Mouse (Mus musculus) frontal cortex, postnatal 25 days (tissue): ENCODE data around the gene Krtap1-4.
A peak's percentile ranks its signal among the peaks of the same experiment; 100 is the strongest.
"Not testable (repeated sequence)": the region's sequence is repeated elsewhere in the genome, so short reads cannot be mapped to it uniquely, and the experiment has no call there.

Source experiments
- DNase-seq, 2 experiments: peaks; one replicate each; pipeline ENCODE4 v3.0.0; 2022; ENCODE audit warnings: low spot score in 2 of 2

Gene Krtap1-4

DNA sequence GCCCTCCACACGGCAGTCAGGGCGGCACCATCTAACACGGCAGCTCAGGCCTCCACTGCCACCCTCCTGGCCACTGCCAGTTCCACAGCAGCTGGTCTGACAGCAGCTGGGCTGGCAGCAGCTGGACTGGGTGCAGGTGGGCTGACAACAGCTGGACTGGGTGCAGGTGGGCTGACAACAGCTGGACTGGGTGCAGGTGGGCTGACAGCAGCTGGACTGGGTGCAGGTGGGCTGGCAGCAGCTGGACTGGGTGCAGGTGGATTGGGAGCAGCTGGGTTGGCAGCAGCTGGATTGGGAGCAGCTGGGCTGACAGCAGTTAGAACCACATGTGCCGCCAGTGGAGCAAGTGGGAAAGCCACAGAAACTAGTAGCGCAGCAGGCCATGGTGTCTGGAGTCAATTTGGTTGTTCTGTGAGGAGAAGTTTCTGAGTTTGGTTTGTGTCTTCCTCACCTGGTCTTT, at the start of gene Krtap1-4:
Krtap1-4 (minus strand) TSS at position 410 of the 460 bp plus-strand sequence.
- no peak for DNase-seq

DNA sequence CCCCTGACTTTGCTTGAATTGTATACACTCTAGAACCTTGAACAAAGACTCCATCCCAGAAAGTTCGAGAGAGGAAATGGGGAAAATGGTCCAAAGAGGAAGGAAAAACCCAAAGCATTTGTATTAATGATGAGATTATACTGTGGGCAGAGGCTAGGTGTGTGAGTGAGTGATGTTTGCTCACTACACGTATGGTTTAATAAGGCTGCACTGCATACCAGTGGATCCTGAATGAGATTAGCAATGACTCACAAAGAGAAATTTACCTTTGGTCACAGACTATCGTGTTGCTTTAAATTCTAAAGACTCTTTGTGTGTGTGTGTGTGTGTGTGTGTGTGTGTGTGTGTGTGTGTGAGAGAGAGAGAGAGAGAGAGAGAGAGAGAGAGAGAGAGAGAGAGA, 47.4 kb upstream of the Krtap1-4 start:
- DNase-seq = no peak

DNA sequence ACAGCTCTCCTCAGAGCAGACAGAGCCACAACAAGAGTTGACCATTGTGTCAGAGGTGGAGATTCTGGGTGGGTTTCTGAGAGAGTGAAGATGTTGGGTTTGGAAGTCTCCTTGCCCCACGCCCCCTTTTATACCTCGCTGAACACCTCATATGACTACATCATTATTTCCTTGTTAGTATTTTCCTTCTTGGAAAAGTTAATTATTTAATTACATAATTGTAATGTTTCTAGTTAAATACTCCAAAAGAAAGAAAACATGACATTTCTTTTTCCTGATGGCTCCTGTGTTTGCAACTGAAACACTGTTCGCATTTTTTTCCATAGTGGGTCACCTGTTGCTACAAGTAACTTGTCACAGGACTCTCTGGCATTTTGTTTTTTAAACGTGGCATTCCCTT, 44.7 kb upstream of the Krtap1-4 start, which contains the start of gene Krtap4-1:
Krtap4-1 (minus strand) TSS at position 101 of the 400 bp plus-strand sequence.
- no peak for DNase-seq

DNA sequence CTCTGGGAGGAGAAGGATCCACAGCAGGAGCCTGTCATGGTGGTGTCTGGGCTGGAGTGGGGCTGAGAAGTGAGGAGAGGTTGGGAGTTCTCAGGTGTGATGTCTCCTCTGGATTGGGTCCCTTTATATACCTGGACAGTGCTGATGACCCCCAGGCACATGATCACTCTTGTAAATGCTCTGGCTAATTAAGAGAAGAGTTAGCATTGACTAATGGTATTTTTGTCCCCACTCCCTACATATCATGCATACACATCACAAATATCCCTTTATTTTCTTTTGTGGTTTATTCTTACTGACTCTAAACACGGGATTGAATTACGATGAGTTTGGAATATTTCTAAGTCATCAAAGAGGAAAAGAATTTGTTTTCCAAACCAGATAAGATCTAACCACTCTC, 36.9 kb upstream of the Krtap1-4 start, which contains the start of gene Gm11562:
Gm11562 (minus strand) TSS at position 101 of the 400 bp plus-strand sequence.
- DNase-seq = no peak

DNA sequence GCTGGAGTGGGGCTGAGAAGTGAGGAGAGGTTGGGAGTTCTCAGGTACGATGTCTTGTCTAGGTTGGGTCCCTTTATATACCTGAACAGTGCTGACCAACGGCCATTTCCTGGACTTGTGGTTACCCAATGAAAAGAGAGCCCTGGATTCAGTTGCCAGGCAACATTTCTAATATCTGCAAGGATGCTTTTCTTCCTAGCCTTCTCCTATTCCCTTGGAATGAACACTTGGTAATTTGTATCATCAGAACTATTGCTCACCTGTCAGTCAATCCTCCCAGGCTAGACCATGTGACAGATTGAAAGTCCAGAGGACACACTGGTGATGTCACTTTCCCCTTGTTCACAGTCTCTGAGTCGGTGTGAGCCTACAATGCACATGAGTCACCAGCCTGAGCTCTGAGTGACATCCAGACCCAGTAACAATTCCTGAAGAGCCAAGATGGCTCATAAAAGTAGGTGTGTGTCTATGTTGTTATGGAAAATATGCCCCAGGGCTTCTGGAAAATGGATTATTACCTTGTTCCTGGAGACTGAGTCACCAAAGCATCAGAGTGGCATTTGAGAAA, 31.4 kb upstream of the Krtap1-4 start, which contains the start of gene Krtap2-4:
Krtap2-4 (minus strand) TSS at position 51 of the 568 bp plus-strand sequence.
- no peak for DNase-seq

DNA sequence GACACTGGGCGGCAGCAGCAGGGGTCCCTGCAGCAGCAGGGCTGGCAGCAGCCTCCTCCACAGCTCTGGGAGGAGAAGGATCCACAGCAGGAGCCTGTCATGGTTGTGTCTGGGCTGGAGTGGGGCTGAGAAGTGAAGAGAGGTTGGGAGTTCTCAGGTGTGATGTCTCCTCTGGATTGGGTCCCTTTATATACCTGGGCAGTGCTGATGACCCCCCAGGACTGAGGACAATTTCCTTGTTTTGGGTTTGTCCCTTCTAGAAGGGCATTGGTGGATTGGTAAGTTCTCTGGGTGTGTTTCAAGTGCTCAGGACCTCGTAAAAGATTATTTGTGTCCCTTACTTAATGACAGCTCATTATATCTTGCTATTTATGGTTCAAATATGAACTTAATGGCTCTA, 26.6 kb upstream of the Krtap1-4 start, which contains the start of gene Gm11937:
Gm11937 (minus strand) TSS at position 101 of the 400 bp plus-strand sequence.
- not testable (repeated sequence) for DNase-seq

DNA sequence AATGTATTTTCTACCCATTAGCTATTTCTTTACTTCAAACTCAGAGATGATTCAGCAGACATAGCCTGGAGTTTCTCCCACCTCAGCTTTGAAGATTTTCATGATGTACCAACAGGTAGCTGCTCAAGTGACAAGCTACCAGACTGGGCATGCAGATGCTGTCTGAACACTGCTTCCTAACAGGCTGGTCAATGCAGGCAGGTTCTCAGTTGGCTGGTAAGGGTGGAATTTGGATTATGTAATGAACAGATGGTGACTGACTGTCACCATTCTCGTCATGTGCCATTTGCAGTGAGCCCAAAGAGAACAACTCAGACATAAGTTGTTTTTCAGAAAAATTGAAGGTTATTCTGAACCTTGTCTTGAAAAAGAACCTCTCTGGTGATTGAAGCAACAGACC, 25.7 kb upstream of the Krtap1-4 start:
- DNase-seq = no peak

DNA sequence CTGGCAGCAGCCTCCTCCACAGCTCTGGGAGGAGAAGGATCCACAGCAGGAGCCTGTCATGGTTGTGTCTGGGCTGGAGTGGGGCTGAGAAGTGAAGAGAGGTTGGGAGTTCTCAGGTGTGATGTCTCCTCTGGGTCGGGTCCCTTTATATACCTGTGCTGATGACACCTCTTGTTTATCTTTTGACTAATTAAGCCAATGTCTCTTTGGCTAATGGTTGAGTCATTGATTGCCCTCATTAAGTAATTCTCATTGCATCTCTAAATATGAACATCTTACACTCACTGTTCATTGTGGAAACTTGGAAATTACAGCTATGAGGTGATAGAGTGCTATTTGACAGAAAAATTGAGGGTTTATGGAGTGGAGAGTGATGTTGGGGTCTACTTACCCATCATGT, 19.8 kb upstream of the Krtap1-4 start, which contains the start of gene Gm11938:
Gm11938 (minus strand) TSS at position 101 of the 400 bp plus-strand sequence.
- DNase-seq = not testable (repeated sequence)

DNA sequence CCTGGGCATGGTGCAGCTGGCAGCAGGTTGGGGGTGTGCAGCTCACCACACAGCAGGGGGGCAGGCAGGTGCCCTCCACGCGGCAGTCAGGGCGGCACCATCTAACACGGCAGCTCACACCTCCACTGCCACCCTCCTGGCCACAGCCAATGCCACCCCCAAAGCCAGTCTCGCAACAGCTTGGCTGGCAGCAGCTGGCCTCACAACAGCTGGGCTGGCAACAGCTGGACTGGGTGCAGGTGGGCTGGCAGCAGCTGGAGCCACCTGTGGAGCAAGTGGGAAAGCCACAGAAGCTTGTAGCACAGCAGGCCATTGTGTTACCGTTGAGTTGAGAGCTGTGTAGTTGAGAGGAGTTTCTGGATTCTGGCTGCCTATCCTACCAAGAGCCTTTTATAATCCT, 14.3 kb upstream of the Krtap1-4 start, which contains the start of gene Krtap9-3:
Krtap9-3 (minus strand) TSS at position 364 of the 400 bp plus-strand sequence.
- not testable (repeated sequence) for DNase-seq

DNA sequence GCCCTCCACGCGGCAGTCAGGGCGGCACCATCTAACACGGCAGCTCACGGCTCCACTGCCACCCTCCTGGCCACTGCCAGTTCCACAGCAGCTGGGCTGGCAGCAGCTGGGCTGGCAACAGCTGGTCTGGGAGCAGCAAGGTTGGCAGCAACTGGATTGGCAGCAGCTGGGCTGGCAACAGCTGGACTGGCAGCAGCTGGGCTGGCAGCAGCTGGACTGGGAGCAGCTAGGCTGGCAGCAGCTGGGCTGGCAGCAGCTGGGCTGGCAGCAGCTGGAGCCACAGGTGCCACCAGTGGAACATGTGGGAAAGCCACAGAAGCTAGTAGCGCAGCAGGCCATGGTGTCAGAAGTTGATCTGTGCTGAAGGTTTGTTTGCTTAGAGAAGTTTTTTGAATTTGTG, 7.5 kb upstream of the Krtap1-4 start, which contains the start of gene Krtap1-3:
Krtap1-3 (minus strand) TSS at position 359 of the 400 bp plus-strand sequence.
- DNase-seq = no peak

DNA sequence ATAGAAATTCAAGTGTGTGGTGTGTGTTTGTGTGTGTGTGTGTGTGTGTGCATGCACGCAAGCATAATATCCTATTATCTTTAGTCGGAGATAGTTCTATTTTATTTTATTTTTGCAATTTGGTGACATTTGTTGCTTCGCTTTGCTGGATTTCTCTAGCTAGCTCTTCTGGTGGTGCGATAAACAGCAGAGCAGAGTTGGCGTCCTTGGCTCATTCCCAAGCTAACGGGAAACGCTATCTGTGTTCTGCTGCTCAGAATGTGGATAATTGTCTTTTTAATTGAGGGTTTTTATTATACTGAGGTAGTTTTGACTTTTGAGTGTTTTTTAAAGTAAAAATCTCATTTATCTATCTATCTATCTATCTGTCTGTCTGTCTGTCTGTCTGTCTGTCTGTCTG, 1.6 kb upstream of the Krtap1-4 start:
- DNase-seq = no peak

DNA sequence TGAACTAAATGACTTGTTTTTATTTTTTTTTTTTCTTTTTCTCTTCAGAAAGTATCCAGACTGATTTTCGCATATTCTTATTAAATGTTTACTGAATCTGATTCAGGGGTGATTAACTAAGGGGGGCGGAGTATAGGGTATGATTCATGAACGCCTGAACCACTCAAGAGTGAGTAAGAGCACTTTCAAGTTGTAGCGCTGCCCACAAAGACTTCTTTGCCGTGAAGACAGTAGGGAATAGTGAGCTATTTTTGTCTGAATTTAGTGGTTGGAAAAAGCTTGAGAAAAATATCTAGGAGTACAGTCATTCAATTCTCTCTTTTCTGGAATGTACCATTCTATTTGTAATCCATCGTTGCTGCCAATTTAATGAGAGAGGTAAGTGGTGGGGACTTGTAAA, 1.9 kb downstream of the Krtap1-4 start:
- DNase-seq = no peak

DNA sequence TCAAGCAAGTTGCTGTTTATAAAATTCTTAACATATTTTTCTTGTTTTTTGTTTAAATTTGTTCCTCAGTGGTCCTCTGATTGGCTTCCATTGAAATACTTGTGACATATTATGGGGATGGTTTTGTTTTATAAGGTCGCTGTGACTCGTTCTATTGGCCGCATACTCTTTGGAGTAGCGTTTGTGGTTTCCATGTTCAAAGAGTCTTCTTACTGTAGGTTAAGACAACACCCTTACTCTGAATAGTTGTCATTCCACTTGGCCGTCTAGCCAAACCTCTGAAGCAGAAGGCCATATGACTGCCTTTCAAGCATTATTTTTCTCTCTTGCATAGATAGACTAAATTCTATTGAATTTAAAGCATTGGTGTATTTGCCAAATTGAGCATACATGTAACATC, 2.4 kb downstream of the Krtap1-4 start:
- no peak for DNase-seq

DNA sequence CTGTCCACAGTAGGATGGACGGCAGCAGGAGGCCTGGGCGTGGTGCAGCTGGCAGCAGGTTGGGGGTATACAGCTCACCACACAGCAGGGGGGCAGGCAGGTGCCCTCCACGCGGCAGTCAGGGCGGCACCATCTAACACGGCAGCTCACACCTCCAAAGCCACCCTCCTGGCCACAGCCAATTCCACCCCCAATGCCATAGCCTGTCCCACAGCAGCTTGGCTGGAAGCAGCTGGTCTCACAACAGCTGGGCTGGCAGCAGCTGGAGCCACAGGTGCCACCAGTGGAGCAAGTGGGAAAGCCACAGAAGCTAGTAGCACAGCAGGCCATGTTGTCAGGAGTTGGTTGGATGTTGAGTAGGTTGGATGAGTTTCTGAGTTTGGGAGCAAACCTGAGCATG, 2.8 kb downstream of the Krtap1-4 start, which contains the start of gene Krtap1-5:
Krtap1-5 (minus strand) TSS at position 381 of the 400 bp plus-strand sequence.
- no peak for DNase-seq

DNA sequence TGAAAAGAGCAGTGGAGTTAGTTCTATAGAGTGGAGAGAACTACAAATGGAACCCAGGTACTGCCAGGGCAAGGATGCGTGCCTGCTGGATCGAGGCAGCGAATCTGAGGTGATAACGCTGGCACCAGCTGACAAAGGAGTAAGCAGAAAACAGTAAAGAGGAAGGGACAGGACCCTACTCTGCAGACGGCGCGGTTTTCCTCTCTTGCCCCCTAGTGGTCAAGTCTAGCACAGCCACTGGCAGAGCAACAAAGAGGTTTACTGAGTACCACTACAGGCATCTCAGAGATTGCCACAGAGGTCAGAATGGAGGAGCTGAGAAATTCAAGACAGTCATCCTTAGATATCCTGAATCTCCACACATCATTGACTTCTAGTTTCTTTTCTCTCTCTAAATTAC, 9.3 kb downstream of the Krtap1-4 start:
- DNase-seq = peak; percentile 38 to 52

DNA sequence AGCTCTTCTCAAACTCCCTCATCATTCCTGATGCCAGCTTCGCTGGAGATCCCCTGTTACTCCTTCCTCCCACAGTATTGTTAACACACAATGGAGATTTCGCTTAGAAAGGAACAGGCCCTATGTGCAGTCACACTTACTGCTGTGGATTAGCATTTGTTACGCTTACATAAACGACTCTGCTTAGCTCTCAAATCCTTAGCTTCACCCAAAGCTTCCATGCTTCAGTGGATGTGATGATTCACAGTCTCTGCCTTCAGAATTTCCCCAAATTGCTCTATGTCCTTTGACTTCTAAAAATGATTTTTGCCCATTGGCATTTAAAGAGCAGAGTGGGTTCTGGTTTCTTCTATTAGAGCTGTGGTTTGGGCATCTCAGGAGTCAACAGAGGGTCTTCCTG, 10.3 kb downstream of the Krtap1-4 start:
- no peak for DNase-seq

DNA sequence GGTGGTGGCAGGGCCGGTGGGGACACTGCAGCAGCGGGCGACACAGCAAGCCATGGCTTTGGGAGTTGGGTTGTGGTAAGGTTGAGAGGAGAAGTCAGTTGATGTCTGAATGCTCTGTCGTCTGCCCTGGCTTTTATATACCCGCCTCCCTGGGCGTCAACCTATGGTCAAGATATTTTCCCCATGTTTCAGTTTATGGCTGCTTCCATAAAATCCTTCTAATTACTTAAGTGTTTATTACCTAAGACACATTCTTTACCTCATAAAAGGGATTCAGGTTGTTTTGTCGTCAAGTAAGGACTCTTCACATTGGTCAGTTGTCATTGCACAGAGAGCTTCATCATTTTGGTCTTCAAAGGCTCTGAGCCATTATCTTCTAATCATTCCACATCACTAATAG, 16.9 kb downstream of the Krtap1-4 start, which contains the start of gene Krtap3-1:
Krtap3-1 (minus strand) TSS at position 101 of the 400 bp plus-strand sequence.
- no peak for DNase-seq

DNA sequence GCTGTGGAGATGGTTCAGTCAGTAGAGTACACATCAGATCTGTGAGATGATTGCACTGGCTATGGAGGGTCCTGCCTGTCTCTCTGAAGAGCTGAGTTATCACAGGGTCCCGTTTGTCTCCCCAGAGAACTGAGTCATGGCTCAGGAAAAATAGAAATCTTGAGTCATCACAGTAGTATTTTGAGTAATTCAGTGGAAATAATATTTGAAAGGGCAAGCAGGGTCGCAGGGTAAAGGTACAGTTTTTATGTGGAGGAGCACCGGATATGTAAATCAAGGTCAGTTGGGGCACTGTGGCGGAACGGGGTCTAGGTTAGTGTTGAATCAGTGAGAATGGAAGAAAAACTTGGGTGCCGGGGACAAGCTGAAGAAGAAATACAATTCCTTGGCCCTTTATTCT, 20.9 kb downstream of the Krtap1-4 start:
- no peak for DNase-seq

DNA sequence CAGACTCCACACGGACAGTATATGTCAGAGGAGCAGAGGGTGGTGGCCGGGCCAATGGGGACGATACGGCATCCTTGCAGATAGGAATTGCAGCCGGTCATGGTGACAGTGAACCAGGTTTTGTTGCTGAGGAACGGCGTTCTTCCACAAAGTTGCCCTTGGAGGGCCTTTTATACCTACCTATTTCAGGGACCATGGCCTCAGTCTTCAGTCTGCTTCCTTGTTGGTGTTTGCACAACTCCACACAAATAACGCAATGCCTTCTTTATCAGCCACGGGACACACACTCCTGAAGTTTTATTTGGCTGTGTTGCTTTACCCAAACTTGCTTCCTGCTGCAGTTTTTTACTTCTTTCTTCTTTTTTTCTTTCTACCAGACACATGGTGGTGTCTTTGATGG, 24.1 kb downstream of the Krtap1-4 start, which contains the start of gene Gm11939:
Gm11939 (minus strand) TSS at position 101 of the 400 bp plus-strand sequence.
- DNase-seq = no peak

DNA sequence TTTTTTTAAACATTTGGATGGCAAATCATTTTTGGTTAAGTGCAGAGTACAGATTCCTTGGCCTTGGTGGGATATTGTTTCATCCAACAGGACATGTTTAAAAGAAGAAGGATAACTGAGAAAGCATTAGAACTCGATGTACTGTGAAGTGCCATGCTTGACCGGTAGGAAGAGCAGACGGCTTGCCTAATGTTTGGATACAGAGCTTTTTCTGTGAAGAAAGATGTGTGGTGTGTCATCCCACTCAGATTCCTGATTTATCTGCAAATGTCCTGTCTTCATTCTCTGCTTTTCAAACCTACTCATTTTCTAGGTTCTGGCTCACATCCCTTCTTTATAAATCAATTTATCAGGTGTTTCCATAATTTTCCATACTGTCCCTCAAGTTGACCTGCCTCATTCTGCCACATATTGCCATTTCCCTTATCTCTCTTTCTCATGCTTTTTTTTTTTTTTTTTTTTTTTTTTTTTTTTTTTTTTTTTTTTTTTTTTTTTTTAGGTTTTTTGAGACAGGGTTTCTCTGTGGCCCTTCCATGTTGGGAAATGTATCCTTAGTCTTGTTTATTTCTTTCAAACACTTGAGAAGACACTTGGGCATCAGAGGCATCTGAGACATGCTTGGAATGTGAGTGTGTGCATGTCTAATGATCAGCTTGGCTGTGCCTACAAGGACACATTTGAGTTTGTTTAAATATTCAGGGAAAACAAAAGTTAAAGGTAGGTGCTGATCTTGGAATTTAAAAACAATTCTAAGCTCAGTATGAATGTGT, 25.3 kb downstream of the Krtap1-4 start:
- DNase-seq = no peak

DNA sequence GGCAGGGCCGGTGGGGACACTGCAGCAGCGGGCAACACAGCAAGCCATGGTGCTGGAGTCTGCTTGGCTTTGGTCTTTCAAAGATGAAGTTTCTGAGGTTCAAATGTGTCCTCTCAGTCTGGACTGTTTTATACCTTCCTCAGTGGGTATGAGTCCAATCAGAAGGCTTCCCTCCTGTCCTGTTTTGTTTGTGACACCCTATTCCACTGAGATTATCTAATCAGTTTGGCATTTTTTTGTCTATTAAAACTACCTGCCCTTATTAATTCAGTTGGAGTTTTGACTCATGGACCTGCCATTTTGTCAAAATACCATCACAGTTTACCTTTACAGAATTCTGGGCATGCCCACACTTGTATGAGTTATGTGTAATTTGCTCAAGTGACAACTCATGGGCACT, 26.7 kb downstream of the Krtap1-4 start, which contains the start of gene Krtap3-2:
Krtap3-2 (minus strand) TSS at position 101 of the 400 bp plus-strand sequence.
- DNase-seq = no peak

DNA sequence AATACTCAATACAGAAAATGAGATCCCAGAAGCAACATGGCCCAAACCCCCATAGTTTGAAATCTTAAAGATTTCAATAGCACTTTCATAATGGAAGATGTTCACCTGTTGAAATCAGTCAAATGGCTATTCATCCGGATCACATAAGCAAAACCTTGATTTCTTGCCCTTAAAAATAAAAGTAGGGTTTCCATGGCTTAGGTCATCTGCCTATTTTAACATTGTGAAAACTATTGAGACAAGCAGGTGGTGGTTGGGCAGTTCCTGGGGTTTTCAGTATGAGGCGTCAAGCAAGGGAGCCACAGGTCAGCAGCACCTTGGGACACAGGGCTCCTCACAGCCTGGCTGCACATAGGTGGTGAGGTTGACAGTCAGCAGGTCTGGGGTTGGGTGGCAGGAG, 27.3 kb downstream of the Krtap1-4 start:
- DNase-seq = no peak
